Mouse (Mus musculus) heart, postnatal 0 days (tissue): ENCODE results near the gene Cyp2c23.

ENCODE experiments used
- CTCF ChIP-seq: IDR thresholded peaks from 2 replicates; pipeline ENCODE4 v1.5.1; 2016; ENCODE audit warnings: antibody characterized with exemption, control low read depth, low read depth
- EP300 ChIP-seq: IDR thresholded peaks from 2 replicates; pipeline ENCODE4 v1.6.1; 2016; ENCODE audit warnings: antibody characterized with exemption, low read depth

- TF ChIP-seq CTCF (no peak), EP300 (no peak)
These were observed 16.8 kb upstream of the Cyp2c23 start for GRCm38 (mm10) chr19:44045847-44046246.
